Mouse (Mus musculus) layer of hippocampus, adult 11-12 months (tissue): Measurements from ENCODE around the gene Rps19.
A peak's percentile ranks its signal among the peaks of the same experiment; 100 is the strongest.
"Not testable (repeated sequence)": the region's sequence is repeated elsewhere in the genome, so short reads cannot be mapped to it uniquely, and the experiment has no call there.

ENCODE experiments used
- DNase-seq: peaks from one replicate; pipeline ENCODE4 v3.0.0; 2022; ENCODE audit warnings: low spot score

Rps19 gene

DNA sequence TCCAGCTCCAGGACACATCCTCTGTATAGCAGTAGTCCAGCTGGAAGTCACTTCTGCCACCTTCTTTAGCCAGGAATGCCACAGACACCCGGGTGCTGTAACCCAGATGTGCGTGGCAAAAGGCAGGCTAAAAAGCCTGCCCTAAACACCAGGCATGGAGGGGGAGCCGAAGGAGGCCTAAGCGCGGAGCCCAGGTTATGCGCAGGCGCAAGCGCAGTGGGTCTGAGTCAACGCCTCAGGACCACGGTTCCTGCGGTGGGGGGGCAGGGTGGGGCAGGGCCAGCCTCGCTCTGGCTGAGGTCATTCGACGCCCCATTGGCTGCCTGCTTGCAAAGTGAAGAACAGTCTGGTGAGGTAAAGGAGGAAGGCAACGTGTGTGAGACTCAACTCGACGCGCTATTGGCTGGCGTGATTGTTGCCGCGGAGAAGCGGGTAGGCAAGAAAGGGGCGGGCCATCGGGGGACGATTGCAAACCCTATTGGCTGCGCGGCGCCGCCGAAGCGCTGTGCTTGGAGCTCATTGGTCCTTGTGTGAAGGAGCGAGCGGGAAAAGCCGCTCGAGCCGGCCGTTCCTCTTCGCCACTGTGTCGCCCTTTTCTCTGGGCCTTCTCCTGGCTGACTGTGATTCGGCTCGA is 14.5 kb upstream of the Rps19 start, which contains the start of the genes Lypd4 and Dmrtc2:
Gene Lypd4 (minus strand): TSS at position 410 of the 634 bp plus-strand sequence.
Gene Dmrtc2 (plus strand): TSS at position 526 of the 634 bp plus-strand sequence.
- no peak for DNase-seq

DNA sequence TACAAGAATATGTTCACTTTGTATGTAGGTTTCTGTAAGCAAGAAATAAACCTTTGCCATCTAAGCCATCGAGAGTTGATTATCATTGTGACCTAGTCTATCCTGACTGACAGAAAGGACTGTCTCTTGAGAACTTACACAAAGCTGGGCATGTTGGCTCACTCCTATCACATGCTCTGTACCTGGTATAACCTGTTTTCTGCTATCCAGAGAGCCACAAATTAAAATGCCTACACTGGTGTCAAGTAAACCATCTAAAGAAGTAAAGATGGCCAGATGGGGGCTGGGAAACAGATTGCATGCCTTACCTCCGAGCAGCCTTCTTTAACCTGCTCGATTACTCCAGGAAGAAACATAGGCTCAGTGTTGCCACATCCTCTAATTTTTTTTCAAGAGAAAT is 6.6 kb upstream of the Rps19 start:
- DNase-seq = no peak

GRCm38 (mm10) chr7:24879620-24880019 is 4.6 kb upstream of the Rps19 start:
- no peak for DNase-seq

DNA sequence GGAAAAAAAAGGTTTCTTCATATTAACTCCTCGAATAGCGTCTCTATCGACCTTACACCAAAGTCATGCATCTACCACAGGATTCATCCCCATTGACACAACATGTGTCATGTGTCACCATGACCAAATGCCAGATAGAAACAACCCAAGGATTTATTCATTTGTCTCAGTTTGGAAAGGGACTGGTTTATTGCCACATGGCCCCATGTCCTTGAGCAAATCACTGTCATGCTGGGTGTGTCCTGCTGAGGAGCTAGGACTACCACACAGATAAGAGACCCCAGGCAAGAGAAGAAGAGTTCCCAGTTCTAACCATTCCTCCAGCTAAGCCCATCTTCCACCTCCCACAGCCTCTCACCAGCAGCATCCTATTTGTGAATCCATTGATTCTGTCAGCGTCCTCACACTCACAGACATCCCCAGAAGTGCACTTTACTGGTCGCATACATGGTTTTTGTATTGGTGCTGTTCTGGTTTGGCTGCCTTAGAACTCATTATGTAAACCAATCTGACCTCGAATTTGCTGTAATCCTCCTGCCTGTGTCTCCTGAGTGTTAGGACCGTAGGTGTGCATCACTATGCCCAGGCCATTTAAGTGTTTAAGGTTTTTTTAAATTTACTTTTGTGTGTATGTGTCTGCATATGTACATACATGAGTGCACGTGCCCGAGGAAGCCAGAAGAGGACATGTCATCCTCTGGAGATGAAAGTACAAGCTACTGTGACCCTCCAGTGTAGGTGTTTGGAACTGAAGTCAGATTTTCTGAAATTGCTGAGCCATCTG is 1.6 kb upstream of the Rps19 start:
- DNase-seq = no peak

- DNase-seq = no peak
Measured at GRCm38 (mm10) chr7:24884693-24885291, 621 bp downstream of the Rps19 start.

GRCm38 (mm10) chr7:24885468-24886307 is 1.5 kb downstream of the Rps19 start:
- no peak for DNase-seq

GRCm38 (mm10) chr7:24886308-24886633 is 2.1 kb downstream of the Rps19 start:
- DNase-seq = no peak

DNA sequence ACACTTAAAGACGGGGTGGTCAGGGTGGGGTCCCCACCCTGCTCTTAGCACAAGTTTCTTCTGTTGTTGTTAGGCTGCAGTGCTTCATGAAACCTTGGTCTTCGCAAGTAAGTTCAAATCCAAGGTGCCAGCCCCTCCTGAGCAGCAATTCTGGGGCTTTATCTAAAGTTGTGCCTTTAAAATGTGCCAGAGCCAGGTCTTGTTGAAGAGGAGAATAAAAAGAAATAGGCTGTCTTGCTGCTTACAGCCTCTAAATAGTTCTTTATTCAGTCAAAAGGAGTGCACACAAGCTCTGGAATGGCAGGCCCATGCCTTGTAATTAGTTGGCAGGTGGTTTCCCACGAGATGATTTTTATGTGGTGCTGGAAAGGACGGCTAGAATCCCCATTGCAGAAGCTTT is 2.9 kb downstream of the Rps19 start:
- no peak for DNase-seq

DNA sequence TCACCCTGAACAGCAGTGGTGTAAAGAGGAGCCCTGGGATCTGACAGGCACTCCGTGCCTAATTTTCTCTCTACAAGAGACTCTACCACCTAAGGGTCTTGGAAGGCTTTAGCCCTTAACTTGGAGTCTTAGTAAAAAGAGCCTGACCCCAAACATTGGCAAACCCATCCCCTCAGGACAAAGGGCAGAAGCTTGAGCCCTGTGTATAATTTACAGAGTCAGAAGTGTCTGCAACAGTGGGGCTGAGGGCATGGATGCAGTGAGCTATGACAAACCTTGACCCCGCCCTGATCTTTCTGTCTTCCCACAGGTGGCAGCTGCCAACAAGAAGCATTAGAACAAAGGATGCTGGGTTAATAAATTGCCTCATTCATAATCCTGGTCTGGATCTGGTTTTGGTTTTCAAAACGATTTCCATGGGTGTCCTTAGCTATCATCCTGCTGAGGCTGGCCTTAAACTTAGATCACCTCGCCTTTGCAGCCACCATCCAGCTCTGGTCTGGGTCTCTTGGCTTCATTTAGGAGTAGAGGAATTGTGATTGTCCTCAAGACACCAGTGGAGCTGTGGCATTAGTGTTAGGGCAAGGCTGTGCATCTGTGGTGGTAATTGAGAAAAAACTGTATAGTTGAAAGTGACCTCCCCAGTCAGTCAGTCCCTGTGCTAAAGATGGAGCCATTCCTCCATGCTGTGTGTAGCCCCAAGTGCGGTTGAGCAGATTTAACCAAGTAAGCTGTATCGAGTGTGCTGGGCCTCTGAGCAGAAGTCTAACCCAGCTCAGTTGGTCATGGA is 5.5 kb downstream of the Rps19 start:
- DNase-seq = no peak

DNA sequence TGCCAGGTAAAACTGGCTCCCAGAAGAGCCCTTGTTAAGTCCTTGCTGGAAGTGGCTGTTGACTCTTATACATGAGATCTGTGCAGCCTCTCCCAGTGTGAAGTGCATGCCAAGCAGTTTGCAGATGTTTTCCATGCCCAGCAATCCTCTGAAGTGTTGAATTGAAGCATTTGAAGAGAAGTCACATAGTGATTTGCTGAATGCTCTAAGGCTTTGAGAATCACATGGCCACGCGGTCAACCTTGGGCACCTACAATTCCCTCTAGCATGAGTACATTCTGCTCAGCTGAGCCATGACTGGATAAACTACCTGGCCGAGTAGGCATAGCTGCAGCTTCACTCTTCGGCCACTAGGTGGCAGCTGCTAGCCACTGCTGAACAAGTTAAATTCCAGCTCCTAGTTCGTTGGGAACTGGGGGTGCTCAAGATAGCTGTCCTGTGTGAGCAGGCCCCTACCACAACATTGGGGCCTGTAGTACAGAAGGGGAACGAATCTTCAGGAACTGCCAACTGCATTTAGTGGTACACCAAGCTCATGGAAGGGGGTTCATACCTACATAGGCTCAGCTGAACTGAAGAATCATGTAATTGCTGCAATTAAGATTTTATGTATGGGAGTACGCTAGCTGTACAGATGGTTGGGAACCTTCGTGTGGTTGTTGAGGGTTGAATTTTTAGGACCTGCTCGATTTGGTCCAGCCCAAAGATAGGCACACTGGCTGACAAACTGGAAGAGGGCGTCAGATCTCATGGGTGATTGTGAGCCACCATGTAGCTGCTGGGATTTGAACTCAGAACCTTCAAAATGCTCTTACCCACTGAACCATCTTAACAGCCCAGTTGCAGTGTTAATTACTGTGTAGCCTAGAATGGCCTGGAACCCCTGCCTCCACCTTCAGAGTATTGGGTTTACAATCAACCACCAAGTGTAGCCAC is 6.4 kb downstream of the Rps19 start:
- DNase-seq = peak; percentile 63

DNA sequence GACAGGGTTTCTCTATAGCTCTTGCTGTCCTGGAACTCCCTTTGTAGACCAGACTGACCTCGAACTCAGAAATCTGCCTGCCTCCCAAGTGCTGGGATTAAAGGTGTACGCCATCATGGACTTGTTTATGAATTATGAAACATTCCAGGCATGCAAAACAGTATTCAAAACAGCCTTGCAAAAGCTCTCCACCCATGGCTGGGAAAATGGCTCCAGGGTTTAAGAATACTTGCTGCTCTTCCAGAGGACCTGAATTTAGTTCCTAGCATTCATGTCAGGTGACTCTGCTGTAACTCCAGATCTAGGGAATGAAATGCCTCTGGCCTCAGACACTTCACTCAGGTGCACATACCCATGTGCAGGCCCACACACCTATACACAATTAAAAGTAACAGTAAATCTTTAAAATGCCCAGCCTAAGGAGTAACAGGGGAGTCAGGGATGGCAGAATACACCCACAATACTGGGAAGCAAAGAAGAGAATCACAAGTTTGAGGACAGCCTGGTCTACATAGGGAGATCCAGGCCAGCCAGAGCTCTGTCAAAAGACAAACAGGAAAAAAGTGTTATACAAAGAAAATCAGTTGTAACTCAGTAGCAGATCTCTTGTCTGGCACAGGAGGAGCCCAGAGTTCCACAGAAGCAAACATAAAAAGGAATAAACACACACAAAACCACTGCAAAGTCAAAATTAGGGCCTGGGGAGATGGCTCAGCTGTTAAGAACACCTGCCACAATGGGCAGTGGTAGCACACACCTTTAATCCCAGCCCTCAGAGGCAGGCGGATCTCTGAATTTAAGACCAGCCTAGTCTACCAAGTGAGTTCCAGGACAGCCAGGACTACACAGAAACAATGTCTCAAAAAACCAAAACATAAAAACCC is 7.3 kb downstream of the Rps19 start:
- DNase-seq = no peak

DNA sequence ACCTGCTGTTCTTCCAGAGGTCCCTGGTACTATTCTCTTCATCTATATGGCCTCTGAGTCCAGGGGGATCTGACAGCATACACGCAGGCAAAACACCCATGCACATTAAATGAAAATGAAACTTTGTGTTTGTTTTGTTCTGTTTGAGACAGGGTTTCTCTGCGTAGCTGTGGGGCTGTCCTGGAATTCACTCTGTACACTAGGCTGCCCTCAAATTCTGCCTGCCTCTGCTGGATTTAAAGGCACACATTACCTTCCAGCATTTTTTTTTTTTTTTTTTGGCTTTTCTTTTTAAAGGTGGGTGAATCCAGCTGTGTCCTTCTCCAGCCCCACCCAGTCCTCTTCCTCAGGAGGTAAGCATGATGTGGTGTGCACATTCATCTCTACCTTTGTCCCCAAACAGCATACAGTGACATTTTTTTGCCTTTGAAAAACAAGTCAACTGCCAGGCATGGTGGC is 8.0 kb downstream of the Rps19 start:
- no peak for DNase-seq

- not testable (repeated sequence) for DNase-seq
Measured at GRCm38 (mm10) chr7:24895749-24896148, 11.6 kb downstream of the Rps19 start.

DNA sequence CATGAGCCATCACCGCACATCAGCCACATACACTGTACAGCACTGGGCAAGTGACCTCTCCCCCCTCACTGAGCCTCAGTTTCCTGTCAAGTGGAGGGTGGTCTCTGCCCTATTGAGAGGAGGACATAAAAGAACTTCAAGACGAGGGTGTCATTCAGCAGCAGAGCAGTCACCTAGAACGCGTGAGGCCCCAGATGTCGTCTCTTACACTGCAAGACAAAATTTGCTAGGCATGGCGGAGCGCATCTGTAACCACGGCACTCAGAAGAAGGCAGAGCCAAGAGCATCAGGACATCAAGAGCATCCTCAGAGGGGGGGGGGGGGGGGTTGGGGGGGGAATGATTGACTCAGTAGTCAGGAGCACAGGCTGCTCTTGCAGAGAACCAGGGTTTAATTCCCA is 12.1 kb downstream of the Rps19 start:
- no peak for DNase-seq

- DNase-seq = no peak
Measured at GRCm38 (mm10) chr7:24897224-24897623, 13.1 kb downstream of the Rps19 start, which contains the start of gene Cd79a. TSS of gene Cd79a (plus strand) at chr7:24897381.

DNA sequence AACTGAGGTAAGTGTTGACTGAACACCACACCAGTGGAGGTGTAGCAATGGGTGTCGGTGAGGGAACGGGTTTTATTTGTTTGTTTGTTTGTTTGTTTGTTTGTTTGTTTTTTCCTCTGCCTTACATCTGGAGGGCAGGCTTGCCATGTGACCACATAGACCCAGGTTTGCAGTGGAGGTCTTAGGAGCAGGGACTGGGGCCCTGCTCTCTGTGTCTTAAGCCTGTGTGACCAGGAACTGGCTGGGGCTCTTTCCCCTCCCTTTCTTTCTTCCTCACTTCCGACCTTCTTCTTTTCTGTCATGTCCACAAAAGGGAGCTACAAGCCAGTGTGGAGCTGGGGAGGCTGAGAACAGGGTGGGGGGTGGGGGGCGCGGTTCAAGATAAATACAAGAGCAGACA is 13.8 kb downstream of the Rps19 start:
- DNase-seq = no peak

DNA sequence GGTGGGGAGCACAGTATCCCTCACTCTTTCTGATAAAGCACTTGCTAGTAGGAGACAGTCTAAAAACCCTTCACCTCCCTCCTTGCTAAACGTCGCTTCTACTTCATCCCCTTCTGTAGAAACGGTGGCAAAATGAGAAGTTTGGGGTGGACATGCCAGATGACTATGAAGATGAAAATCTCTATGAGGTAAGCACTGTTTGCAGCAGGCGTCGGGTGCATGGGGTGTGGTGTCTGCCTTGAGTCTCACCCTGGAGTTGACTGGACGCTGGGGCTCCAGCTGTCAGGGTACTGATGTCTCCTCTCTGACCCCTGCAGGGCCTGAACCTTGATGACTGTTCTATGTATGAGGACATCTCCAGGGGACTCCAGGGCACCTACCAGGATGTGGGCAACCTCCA is 16.9 kb downstream of the Rps19 start:
- no peak for DNase-seq

- no peak for DNase-seq
Measured at GRCm38 (mm10) chr7:24901842-24902241, 17.7 kb downstream of the Rps19 start.

DNA sequence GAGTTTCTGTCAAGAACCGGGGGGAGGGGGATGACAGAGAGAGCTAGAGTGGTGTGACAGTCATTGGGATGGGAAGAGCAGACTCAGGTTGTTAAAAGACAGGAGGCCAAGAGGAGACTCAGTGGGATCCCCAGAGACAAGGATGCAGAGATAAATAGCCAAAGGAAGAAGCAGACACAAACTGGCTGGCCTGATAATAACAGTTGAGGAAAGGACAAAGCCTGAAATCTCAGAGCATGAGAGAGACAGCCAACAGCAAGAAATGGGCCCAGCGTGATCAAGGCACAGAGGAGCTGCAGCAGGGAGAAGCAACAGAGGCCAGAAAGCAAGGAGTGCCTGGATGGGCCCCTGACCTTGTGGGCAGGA is 18.1 kb downstream of the Rps19 start:
- DNase-seq = no peak
